Mouse (Mus musculus) embryo, embryonic 10 days (tissue): ENCODE data around the gene Nudt12.
A peak's percentile ranks its signal among the peaks of the same experiment; 100 is the strongest.

Experiments used
- DNase-seq: peaks from one replicate; pipeline ENCODE4 v3.0.0-alpha.2; 2015; ENCODE audit warnings: low spot score

Gene Nudt12

DNA sequence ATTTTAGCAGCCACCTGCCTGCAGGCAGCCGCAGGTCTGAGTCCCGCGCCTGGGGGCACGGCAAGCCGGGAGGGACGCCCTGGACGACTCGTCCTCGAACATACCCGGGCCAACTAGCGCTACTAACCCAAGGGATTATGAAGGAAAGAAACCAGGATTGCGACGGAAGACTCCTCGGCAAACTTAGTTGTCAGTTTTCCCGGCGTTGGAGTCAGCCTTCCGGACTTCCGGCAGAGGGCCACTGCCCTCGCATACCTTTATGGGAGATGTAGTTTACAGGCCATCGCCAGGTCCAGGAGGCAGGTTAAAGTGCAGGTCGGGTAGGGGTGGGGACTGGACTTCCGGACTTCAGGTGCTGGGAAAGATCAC, at the start of gene Nudt12:
Nudt12 (minus strand) TSS at position 282 of the 369 bp plus-strand sequence.
- peak; percentile 79 for DNase-seq

- no peak for DNase-seq
These were observed 40.1 kb upstream of the Nudt12 start for GRCm38 (mm10) chr17:59053306-59053705.

DNA sequence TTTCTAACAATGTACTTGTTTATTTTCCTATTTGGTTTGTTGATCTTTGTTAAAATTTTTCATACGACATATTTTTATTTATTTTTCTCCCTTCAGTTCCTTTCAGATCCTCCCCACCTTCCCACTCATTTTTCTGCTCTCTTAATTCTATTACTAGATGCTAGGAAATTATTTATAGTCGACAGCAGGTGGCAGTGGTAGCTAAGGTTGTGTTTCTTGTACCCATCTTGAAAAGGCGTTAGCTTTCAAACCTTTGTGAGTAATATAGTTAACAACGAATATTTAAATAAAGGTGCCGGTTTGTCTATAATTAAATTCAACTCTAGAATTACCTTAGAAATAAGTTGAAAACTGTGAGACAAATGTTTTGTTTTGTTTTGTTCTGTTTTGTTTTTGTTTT, 26.6 kb upstream of the Nudt12 start:
- peak; percentile 58 for DNase-seq

DNA sequence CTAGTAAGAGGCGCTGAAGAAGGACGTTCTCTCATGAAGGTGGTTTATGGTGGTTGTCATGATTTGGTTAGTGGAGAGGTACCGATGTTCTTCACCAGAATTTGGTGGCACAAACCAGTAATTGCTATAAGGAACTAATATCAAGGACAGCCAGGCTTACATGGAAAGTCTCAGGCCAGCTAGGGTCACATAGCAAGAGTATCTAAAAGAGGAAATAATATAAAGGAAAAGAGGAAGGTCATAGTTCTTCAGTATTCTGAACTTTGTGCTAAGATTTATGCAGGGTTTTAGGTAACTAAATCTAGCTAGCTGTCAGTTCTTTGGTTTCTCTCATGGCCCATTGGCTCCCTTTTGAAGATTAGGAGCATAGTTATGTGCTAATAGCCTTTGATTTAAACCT, 20.3 kb upstream of the Nudt12 start:
- DNase-seq: no peak

DNA sequence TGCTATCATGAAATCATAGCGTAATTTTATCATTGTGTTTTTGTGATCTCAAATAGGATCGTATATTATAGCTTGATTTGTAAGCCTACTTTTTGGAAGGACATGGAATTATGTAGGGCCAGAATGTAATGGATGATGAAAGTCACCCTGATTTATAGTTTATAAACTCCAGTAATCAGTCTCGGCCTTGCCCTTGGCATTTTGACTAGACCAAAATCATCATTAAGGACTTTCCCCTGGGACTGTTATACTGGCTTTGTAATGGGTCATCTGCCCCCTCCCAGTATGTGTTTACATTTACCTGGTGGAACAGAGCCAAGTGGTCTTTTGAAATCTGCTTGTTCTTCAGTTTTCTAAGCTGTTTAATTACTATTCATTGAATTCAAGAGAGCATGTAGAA, 13.2 kb upstream of the Nudt12 start:
- DNase-seq: no peak

DNA sequence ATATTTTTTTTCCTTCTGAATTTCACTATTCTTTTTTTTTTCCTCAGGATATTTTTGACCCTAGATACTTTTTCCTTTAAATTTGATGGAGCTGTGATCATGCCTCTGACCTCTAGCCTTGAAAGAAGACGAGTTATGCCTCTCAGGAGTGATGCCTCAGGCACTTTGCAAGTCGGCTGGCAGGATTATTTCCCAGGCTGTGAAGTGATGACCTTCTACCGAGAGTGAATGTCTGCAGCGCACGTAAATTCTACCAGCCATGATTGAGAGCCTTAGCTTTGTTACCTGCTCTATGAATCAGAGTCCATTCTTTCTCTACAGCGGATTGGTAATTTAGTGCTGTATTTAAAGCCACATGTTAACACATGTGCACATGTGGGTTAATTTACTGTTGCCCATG, 11.3 kb upstream of the Nudt12 start:
- peak; percentile 32 for DNase-seq

- DNase-seq: peak; percentile 19
These were observed 10.8 kb upstream of the Nudt12 start for GRCm38 (mm10) chr17:59023971-59024370.

- no peak for DNase-seq
These were observed 5.5 kb upstream of the Nudt12 start for GRCm38 (mm10) chr17:59018666-59019065.

GRCm38 (mm10) chr17:59012421-59013090, 616 bp downstream of the Nudt12 start:
- DNase-seq: peak; percentile 32

GRCm38 (mm10) chr17:59011546-59012307, 1.4 kb downstream of the Nudt12 start:
- no peak for DNase-seq

DNA sequence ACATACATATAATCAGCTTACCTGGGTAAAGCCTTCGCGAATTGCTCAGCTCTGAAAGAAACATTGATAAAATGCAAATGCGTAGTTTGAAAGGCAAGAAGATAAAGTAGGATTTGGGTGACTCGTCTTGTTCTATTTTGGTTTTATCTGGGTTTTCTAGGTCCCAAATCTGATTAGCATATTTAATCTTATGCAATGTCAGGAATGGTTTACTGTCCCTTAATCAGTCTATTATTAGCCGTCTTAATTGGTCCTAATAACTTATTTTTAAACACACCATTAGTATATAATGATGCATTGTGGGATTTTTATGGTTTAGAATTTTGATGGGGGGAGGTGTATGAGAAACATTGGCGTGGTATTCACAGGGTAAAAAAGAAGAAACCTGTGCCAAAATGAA, 21.9 kb downstream of the Nudt12 start, which contains the start of gene Pdzph1:
Pdzph1 (minus strand) TSS at position 101 of the 400 bp plus-strand sequence.
- DNase-seq: no peak

DNA sequence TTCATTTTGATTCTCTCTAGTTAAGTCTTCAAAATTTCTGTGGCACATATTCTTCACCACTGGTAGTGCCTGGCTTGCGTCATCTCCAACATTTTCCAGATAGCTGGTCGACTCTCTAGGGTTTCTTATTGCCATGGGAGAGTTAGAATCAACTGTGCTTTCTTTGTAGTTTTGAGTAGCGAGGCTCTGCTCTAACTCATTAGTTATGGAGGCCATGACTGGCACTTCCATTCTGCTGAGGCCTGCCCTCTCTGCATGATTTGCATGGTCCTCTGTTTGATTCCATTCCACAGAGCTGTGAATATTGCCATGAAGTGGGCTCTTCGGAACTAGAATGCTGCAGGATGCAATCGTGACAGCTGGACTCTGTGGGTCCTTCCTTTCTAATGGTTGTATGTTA, 39.9 kb downstream of the Nudt12 start:
- DNase-seq: no peak

DNA sequence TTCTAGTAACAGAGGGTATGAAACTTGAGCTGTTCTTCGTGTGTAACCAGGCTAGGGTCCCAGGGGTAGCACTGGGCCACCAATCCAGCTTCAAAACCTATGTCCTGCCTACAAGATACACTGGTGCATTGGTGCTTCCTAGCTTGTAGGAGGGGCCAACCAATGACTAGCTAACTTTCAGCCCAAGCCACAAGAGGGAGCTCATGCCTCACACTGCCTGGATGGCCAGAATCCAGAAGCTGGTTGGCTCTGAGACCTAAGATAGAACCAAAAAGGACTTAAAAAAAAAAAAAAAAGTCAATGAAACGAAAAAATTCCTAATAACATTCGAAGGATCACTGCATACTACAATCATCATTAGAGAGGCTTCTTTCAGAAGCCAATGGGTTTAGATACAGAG, 53.3 kb downstream of the Nudt12 start:
- DNase-seq: peak; percentile 74

DNA sequence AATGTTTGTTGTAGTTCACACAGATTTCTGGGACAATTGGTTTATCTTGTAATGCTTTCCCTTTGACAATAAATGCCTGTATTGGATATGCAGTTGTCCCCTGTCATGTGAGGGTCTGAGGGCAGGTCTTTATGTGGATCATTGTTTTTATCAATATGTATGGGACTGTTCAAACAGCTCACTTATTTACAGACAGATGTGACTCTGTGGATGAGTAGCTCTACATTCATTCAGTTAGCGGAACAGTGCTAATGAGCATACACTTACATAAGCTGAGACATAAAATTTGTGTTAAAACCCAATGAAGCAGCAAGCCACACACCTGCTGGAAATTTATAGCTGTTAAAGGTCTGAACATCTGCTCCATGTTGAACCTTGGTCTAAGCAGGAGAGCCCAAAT, 56.1 kb downstream of the Nudt12 start:
- DNase-seq: no peak
